Mouse (Mus musculus) spleen, adult 2 months (tissue): ENCODE measurements around the gene Asic2. TPM values are rescaled to one million over a fixed set of nuclear protein-coding genes. Genes with fewer than 3 reads are reported as not detected.

ENCODE experiments used
- DNase-seq, 2 experiments: peaks; one replicate each; pipeline versions ENCODE4 v3.0.0 to v3.0.0-alpha.2; 2012 to 2021; ENCODE audit warnings: low spot score in 2 of 2, low read depth in 1 of 2
- H3K27ac ChIP-seq: fragments of 200-500 bp; 2 replicates; pipeline ENCODE4 v1.5.1; 2012; ENCODE audit warnings: low read length, inconsistent platforms; ENCODE audit not compliant: insufficient read depth
- H3K27me3 ChIP-seq: fragments of 200-500 bp; 2 replicates; pipeline ENCODE4 v1.6.1; 2012; ENCODE audit warnings: mild to moderate bottlenecking, moderate library complexity, low read length, inconsistent platforms; ENCODE audit not compliant: control insufficient read depth, insufficient read depth
- H3K36me3 ChIP-seq: fragments of 200-500 bp; 2 replicates; pipeline ENCODE4 v1.6.1; 2012; ENCODE audit warnings: mild to moderate bottlenecking, low read length, inconsistent platforms; ENCODE audit not compliant: control insufficient read depth, insufficient read depth
- H3K4me1 ChIP-seq: fragments of 200-500 bp; 2 replicates; pipeline ENCODE4 v1.6.1; 2011; ENCODE audit warnings: inconsistent platforms; ENCODE audit not compliant: control insufficient read depth, insufficient read depth, insufficient read length
- H3K4me3 ChIP-seq: fragments of 200-500 bp; 2 replicates; pipeline ENCODE4 v1.5.1; 2011; ENCODE audit warnings: mild to moderate bottlenecking, inconsistent platforms; ENCODE audit not compliant: insufficient read depth, insufficient read length; ENCODE audit errors: extremely low read depth
- CTCF ChIP-seq: fragments of 200-500 bp; IDR thresholded peaks from 2 replicates; pipeline ENCODE4 v1.5.1; 2011; ENCODE audit warnings: mild to moderate bottlenecking, inconsistent platforms; ENCODE audit not compliant: insufficient read depth, insufficient read length, insufficient replicate concordance; ENCODE audit errors: extremely low read depth
- POLR2A ChIP-seq: fragments of 200-500 bp; IDR thresholded peaks from 2 replicates; pipeline ENCODE4 v1.6.1; 2011; ENCODE audit warnings: low read depth, low read length, inconsistent platforms
- WGBS: fragments of 180-500 bp; shearing (Covaris S2); methylation state at CpG from one replicate; pipeline ENCODE4 v1.1.7; 2018; 5-methylcytosine and 5-hydroxymethylcytosine counted together
- polyA plus RNA-seq: library from polyadenylated mRNA; depleted of rRNA; stranded (reverse); fragments of >200 nt; gene quantifications from 2 replicates; pipeline ENCODE4 v1.2.3, GENCODE M21; 2012

Asic2 gene
- polyA plus RNA-seq, 1 experiment: 0.46 TPM

- TF ChIP-seq POLR2A (no peak), CTCF (no peak)
- no peak overlapping the region for H3K4me3 ChIP-seq
- DNase-seq: peak in 1 of 2 experiments; percentile 5
- no peaks in the 10 kb centered on the region for H3K36me3 ChIP-seq
- no peak overlapping the region for H3K27ac ChIP-seq
- H3K4me1 ChIP-seq: no peaks in the 10 kb centered on the region
- H3K27me3 ChIP-seq: no peaks in the 10 kb centered on the region
- WGBS: 64% methylated on average over 13 of the region's 13 CpGs
Observed at GRCm38 (mm10) chr11:81239966-81240681, 728.1 kb downstream of the Asic2 start.

DNA sequence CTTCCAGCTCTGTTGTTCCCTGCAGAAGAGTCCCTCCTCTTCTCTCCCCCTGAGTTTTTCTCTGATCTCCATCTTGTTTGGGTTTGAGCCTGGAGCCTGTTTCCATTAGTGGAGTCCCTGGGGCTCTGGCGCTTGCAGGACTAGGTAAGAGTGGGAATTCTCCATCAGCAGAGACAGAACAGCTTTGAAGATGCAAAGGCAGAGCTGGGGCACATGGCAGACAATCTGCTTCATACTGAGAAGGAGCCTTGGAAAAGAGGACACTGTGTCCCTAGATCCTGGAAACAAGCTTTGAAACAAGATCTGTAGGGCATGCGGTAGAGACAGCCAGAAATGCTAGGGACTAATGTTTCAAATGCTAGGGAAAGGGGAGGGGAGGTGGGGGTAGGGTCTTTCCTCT is 729.2 kb downstream of the Asic2 start:
- Histone ChIP-seq H3K27me3 (no peaks in the 10 kb centered on the region), H3K36me3 (no peaks in the 10 kb centered on the region), H3K27ac (no peak overlapping the region), H3K4me1 (no peaks in the 10 kb centered on the region), H3K4me3 (no peak overlapping the region)
- 72% methylated on average over 2 of the region's 2 CpGs for WGBS
- TF ChIP-seq POLR2A: no peak
- TF ChIP-seq CTCF: no peak
- no peak for DNase-seq

DNA sequence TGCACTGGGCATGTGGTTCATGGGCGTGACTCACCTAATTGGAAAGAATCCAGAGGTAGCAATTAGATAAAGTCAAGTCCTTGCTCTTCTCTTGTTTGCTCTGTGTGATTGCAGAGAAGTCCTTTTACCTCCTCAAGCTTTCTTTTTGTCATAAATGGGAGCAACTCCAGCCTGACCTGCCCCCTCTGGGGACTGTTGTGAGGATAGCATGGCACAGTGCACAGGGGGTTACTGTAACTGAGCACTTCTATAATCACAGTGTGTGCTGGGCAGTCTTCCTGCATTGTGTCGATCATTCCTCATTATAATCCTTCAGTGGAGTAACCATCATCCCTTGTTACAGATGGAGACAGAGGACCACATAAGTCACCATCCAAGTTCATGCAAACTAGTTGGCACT is 732.2 kb downstream of the Asic2 start:
- Histone ChIP-seq H3K4me1 (no peaks in the 10 kb centered on the region), H3K36me3 (no peaks in the 10 kb centered on the region), H3K4me3 (no peak overlapping the region), H3K27ac (no peak overlapping the region), H3K27me3 (no peaks in the 10 kb centered on the region)
- no peak for TF ChIP-seq POLR2A
- TF ChIP-seq CTCF: no peak
- 82% methylated on average over 2 of the region's 2 CpGs for WGBS
- no peak for DNase-seq

DNA sequence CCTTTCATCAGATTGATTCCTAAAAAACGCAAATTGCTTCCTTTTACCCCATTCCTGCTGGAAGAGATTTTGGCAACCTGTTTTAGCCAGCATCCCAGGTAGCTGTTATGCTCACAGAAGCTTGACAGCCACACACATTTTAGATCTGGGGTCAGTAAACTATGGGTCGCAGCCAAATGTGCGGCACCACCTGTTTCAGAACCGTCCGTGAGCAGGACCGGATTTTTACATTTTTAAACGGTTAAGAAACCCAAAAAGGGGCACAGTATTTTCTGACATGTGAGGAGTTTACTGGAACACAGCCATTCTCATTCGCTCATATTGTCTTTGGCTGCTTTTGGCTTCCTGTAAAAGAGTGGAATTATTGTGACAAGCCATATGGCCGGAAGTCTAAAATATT is 744.9 kb downstream of the Asic2 start:
- DNase-seq: no peak
- no peak overlapping the region for H3K27ac ChIP-seq
- H3K36me3 ChIP-seq: no peaks in the 10 kb centered on the region
- H3K4me3 ChIP-seq: no peak overlapping the region
- WGBS: 87% methylated on average over 9 of the region's 9 CpGs
- no peaks in the 10 kb centered on the region for H3K27me3 ChIP-seq
- TF ChIP-seq POLR2A (no peak), CTCF (no peak)
- no peaks in the 10 kb centered on the region for H3K4me1 ChIP-seq

DNA sequence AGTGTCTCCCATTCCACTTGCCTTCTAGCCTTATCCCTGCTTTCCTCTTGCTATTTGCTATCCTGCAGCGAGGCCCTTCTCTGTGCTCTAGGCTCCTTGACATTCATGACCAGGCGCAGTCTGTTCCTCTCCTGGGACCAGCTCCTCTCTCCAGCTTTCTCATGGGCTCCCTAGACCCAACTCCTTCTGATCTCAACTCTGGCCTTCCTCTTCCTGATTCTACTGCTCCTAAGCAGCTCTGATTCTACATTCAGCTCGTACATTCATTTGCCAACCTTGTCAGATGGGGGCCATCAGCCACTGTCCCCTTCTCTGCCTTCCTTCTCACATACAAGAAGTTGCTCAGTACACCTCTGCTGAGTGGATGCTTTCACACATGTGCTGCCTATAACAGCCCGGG is 747.5 kb downstream of the Asic2 start:
- TF ChIP-seq POLR2A (no peak), CTCF (no peak)
- no peaks in the 10 kb centered on the region for H3K36me3 ChIP-seq
- 80% methylated on average over 4 of the region's 4 CpGs for WGBS

DNA sequence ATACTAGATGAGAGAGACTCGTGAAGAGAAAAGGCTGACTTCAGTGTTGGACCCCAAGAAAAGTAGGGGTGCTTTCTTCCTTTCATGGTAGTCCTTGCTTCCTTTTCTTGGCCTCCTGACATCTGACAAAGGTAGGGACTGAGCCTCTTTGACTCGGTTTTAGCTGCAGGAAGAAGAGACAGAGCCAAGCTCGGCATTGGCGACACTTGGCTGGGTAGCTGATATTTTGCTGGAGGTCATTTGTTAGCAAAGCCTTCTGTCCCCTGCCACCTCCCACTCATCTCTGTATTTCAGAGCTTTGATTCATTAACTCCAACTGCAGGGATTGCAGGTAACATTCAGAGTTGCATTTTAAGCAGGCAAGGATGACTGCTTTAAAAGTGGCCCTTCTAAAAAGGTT is 762.8 kb downstream of the Asic2 start:
- Histone ChIP-seq H3K27ac (no peak overlapping the region), H3K4me3 (no peak overlapping the region), H3K27me3 (no peaks in the 10 kb centered on the region), H3K4me1 (no peaks in the 10 kb centered on the region), H3K36me3 (no peaks in the 10 kb centered on the region)
- no peak for TF ChIP-seq POLR2A
- no peak for TF ChIP-seq CTCF
- DNase-seq: no peak
- 66% methylated on average over 4 of the region's 4 CpGs for WGBS

More for the DNA sequence above, 747.5 kb downstream of the Asic2 start:
- H3K27ac ChIP-seq: no peak overlapping the region
- no peak for DNase-seq
- no peaks in the 10 kb centered on the region for H3K27me3 ChIP-seq
- H3K4me3 ChIP-seq: no peak overlapping the region
- no peaks in the 10 kb centered on the region for H3K4me1 ChIP-seq

GRCm38 (mm10) chr11:81202578-81202977 is 765.7 kb downstream of the Asic2 start:
- TF ChIP-seq POLR2A (no peak), CTCF (no peak)
- Histone ChIP-seq H3K27me3 (no peaks in the 10 kb centered on the region), H3K27ac (no peak overlapping the region), H3K4me1 (no peaks in the 10 kb centered on the region), H3K4me3 (no peak overlapping the region), H3K36me3 (no peaks in the 10 kb centered on the region)
- WGBS: 82% methylated on average over 5 of the region's 5 CpGs
- no peak for DNase-seq
